Mouse (Mus musculus): ENCODE data around the gene Npff.

DNA sequence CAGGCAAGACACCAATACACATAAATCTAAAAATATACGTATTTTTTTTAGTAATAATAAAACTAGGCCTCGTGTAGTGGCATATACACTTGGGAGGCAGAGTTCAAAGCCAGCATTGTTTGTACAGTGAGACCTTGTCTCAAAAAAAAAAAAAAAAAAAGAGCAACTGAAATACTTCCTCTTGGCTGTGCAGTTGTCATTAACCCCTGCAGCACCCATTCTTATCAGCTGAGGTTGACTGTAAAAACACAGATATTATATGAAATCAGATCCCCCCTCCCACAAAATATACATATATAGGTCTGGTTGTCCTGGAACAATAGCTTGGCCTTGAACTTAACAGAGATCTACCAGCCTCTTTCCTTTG, 18.3 kb downstream of the Npff start:
- TF ChIP-seq POLR2AphosphoS2 (IDR thresholded peaks at IDR 0.05; ENCODE audit: low read depth, low read length) = no peak
- TF ChIP-seq JUND (conservative IDR thresholded peaks at IDR 0.05; ENCODE audit: low read depth, low read length) = no peak
- TF ChIP-seq CTCF (conservative IDR thresholded peaks at IDR 0.05 in 1 of 2, IDR thresholded peaks at IDR 0.05 in 1 of 2; ENCODE audit: low read depth in 2 of 2, low read length in 2 of 2) = no peak
- TF ChIP-seq MAX (IDR thresholded peaks at IDR 0.05; ENCODE audit: low read length) = no peak
- no peak for TF ChIP-seq CHD1 (IDR thresholded peaks at IDR 0.05; ENCODE audit: low read depth, low read length)
- no peak for TF ChIP-seq TBP (conservative IDR thresholded peaks at IDR 0.05; ENCODE audit: low read depth, low read length)
